Mouse (Mus musculus): ENCODE measurements around the gene Zbtb16. TPM values are rescaled to one million over a fixed set of nuclear protein-coding genes. Genes with fewer than 3 reads are reported as not detected.

Zbtb16 gene
- polyA plus RNA-seq, 1 experiment from 2014 or later = 6.6 TPM

DNA sequence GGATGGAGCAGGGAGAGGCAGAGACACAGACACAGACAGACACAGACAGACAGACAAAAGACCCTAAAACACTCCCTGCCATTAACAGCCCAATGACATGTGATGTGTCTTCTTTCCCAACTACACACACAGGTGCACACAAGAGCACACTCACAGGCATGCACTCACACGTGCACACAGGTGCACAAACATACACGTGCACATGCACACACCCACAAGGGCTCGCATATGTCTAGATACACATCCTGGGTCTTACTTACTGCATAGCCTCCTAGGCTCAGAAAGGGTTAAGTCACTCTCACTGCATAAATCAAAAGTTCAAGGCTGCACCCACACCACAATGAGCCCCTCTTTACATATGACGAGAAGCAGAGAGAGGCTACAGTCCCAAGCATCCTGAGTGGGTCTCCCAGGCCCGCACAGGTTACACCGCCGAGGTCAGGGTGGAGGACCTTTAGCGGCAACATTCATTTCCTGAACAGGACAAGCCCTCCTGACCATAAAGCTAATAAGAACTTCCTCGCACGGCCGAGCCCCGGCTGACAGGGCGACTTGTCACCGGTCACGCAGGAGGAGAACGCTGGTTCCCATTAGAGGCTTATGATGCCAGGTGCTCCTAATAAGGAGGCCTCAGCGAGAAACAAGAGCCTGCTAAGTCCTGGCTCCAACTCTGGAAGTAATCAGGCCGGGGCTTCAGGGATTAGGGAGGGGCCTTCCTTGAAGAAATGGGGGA, 13.3 kb downstream of the Zbtb16 start:
- ATAC-seq (replicated peaks; ENCODE audit: low FRiP score) (peak; percentile 55), DNase-seq (ENCODE audit: low spot score) (peak; percentile 70)
- no peaks in the 10 kb centered on the region for H3K9me3 ChIP-seq (ENCODE audit: control insufficient read depth, low read length)
- WGBS = 15% methylated on average over 18 of the region's 18 CpGs
- H3K9ac ChIP-seq (ENCODE audit: low read length) = no peak overlapping the region
- no peak overlapping the region for H3K27ac ChIP-seq (ENCODE audit: low read depth, low read length)
- peak overlapping the region; percentile 24; the same call in 1 of the 2 replicates for H3K4me2 ChIP-seq (ENCODE audit: low read depth, low read length, severe bottlenecking)
- H3K36me3 ChIP-seq (ENCODE audit: control insufficient read depth, insufficient read depth, low read length) = no peaks in the 10 kb centered on the region
- no peaks in the 10 kb centered on the region for H3K27me3 ChIP-seq (ENCODE audit: control insufficient read depth, insufficient read depth, low read length)
- no peak overlapping the region for H3K4me3 ChIP-seq (ENCODE audit: low read depth, low read length)
- peaks cover 22% of the 10 kb centered on the region for H3K4me1 ChIP-seq (replicated peaks; ENCODE audit: control insufficient read depth, insufficient read depth, low read length)

DNA sequence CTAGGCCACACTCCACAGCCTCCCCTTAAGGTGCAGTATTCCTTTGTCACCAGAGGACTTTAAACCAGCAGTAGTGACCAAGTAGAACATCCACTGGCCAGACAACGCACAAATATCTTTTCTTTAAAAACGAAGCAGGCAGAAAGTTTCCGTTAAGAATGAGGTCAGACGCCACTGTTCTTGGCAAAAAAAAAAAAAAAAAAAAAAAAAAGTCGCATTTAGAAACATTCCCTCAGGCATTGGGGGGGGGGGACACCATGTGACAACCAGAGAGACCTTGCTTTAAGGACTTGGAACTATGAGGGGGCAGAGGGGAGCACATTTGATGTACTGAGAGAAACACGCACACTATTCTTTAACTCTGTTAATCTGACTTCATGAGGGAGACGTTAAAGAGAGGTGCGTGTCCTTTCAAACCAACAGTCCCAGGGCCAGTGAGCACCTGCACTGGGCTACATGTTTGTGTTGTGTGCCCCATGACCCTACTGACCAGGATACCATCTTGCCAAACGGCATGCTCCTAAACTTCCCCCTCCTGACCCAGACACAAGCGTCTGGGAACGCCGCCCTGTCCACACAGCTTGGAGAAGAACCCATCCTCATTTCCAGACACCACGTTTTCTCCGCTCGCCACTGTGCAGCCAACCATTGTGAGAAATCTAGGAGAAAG, 14.0 kb downstream of the Zbtb16 start:
- ATAC-seq (replicated peaks; ENCODE audit: low FRiP score) (no peak), DNase-seq (ENCODE audit: low spot score) (no peak)
- no peak overlapping the region for H3K27ac ChIP-seq (ENCODE audit: low read depth, low read length)
- H3K4me3 ChIP-seq (ENCODE audit: low read depth, low read length) = no peak overlapping the region
- peaks cover 22% of the 10 kb centered on the region for H3K4me1 ChIP-seq (replicated peaks; ENCODE audit: control insufficient read depth, insufficient read depth, low read length)
- H3K36me3 ChIP-seq (ENCODE audit: control insufficient read depth, insufficient read depth, low read length) = no peaks in the 10 kb centered on the region
- H3K27me3 ChIP-seq (ENCODE audit: control insufficient read depth, insufficient read depth, low read length) = no peaks in the 10 kb centered on the region
- no peaks in the 10 kb centered on the region for H3K9me3 ChIP-seq (ENCODE audit: control insufficient read depth, low read length)
- H3K4me2 ChIP-seq (ENCODE audit: low read depth, low read length, severe bottlenecking) = no peak overlapping the region
- WGBS = 64% methylated on average over 15 of the region's 15 CpGs
- H3K9ac ChIP-seq (ENCODE audit: low read length) = no peak overlapping the region

DNA sequence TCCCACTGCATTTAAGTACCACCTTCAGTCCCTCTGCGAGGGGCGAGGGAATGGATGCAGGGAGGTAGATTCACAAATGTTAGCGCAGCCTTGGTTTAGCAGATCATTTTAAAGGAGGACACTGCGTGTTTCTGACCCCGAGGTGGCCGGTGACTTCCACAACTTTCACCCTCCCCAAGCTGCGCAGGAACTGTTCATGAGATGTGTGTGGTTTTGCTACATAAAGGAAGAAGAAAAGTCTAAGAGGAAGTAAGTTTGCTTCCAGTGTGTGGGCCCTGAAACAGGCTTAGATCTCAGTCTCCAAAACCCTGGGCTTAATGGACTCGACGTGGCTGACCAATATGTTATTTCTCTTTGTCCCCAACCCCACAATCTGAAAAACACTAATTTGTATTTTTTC, 14.6 kb downstream of the Zbtb16 start:
- Histone ChIP-seq H3K9me3 (ENCODE audit: control insufficient read depth, low read length) (no peaks in the 10 kb centered on the region), H3K4me3 (ENCODE audit: low read depth, low read length) (no peak overlapping the region), H3K27me3 (ENCODE audit: control insufficient read depth, insufficient read depth, low read length) (no peaks in the 10 kb centered on the region), H3K36me3 (ENCODE audit: control insufficient read depth, insufficient read depth, low read length) (no peaks in the 10 kb centered on the region), H3K4me2 (ENCODE audit: low read depth, low read length, severe bottlenecking) (no peak overlapping the region), H3K9ac (ENCODE audit: low read length) (no peak overlapping the region), H3K27ac (ENCODE audit: low read depth, low read length) (no peak overlapping the region), H3K4me1 (replicated peaks; ENCODE audit: control insufficient read depth, insufficient read depth, low read length) (peaks cover 22% of the 10 kb centered on the region)
- 76% methylated on average over 9 of the region's 9 CpGs for WGBS
- ATAC-seq (replicated peaks; ENCODE audit: low FRiP score) (no peak), DNase-seq (ENCODE audit: low spot score) (no peak)

DNA sequence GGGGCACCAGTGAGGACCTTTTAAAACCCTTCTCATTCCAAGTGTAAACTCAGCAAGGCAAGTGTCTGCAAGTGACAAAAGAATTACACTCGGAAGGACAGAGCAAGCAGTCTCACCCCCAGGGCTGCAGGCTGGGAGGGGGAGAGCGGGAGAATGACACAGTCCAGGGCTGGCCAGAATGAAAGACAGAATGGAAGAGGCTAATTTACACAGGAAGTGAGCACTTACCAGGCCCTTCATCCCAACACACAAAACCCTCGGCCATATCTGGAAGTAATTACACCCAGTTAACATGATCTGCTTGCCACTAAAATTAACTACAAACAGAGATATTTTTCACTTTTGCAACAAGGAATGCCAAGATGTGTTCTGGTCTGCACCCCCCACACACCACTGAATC, 15.2 kb downstream of the Zbtb16 start:
- Histone ChIP-seq H3K27me3 (ENCODE audit: control insufficient read depth, insufficient read depth, low read length) (no peaks in the 10 kb centered on the region), H3K27ac (ENCODE audit: low read depth, low read length) (no peak overlapping the region), H3K9ac (ENCODE audit: low read length) (no peak overlapping the region), H3K4me3 (ENCODE audit: low read depth, low read length) (no peak overlapping the region), H3K36me3 (ENCODE audit: control insufficient read depth, insufficient read depth, low read length) (no peaks in the 10 kb centered on the region), H3K4me1 (replicated peaks; ENCODE audit: control insufficient read depth, insufficient read depth, low read length) (peaks cover 22% of the 10 kb centered on the region), H3K9me3 (ENCODE audit: control insufficient read depth, low read length) (no peaks in the 10 kb centered on the region), H3K4me2 (ENCODE audit: low read depth, low read length, severe bottlenecking) (no peak overlapping the region)
- WGBS = 22% methylated on average over 3 of the region's 3 CpGs
- no peak for ATAC-seq (replicated peaks; ENCODE audit: low FRiP score)
- no peak for DNase-seq (ENCODE audit: low spot score)

DNA sequence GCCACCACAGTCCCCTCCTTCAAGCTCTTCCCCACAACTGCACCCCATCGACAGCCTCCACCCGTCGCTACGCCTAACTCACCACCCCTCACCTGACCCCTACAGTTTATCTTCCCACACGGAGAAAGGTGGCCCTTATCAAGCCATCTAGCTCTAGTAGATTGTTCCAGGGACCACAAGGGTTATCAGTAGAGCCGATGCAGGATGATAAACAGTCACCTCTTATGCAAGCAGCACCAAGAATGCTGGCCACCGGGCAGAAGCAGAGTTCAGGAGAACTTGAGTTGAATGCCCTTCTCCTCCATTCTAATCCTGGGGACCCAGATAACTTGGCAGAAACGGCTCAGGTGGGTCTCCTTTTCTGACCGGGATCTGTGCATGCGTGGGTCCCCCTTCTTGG, 16.3 kb downstream of the Zbtb16 start:
- no peak for DNase-seq (ENCODE audit: low spot score)
- no peaks in the 10 kb centered on the region for H3K9me3 ChIP-seq (ENCODE audit: control insufficient read depth, low read length)
- no peaks in the 10 kb centered on the region for H3K36me3 ChIP-seq (ENCODE audit: control insufficient read depth, insufficient read depth, low read length)
- no peak overlapping the region for H3K4me3 ChIP-seq (ENCODE audit: low read depth, low read length)
- H3K4me2 ChIP-seq (ENCODE audit: low read depth, low read length, severe bottlenecking) = no peak overlapping the region
- no peak for ATAC-seq (replicated peaks; ENCODE audit: low FRiP score)
- no peak overlapping the region for H3K9ac ChIP-seq (ENCODE audit: low read length)
- no peak overlapping the region for H3K27ac ChIP-seq (ENCODE audit: low read depth, low read length)
- WGBS = 89% methylated on average over 10 of the region's 10 CpGs
- H3K27me3 ChIP-seq (ENCODE audit: control insufficient read depth, insufficient read depth, low read length) = no peaks in the 10 kb centered on the region
- peaks cover 21% of the 10 kb centered on the region for H3K4me1 ChIP-seq (replicated peaks; ENCODE audit: control insufficient read depth, insufficient read depth, low read length)

DNA sequence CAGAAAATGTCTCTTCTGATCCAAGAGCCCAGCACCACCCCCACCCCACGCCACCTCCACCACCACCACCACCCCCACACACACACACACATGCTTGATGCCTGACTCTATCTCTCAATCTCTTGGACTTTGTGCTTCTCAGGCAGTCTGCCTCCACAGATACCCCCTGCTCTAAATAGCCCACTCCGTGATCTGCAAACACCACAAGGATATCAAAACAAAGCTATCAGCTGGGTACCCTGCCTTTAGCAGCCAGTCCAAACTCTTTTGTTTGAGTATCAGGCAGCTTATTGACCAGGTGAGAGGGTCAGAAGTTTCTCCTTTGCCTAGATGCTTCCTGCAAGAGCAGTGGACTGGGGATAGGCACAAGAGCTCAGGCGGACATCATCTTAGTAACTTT, 16.9 kb downstream of the Zbtb16 start:
- H3K9me3 ChIP-seq (ENCODE audit: control insufficient read depth, low read length) = no peaks in the 10 kb centered on the region
- no peak overlapping the region for H3K9ac ChIP-seq (ENCODE audit: low read length)
- H3K36me3 ChIP-seq (ENCODE audit: control insufficient read depth, insufficient read depth, low read length) = no peaks in the 10 kb centered on the region
- H3K27me3 ChIP-seq (ENCODE audit: control insufficient read depth, insufficient read depth, low read length) = no peaks in the 10 kb centered on the region
- H3K4me1 ChIP-seq (replicated peaks; ENCODE audit: control insufficient read depth, insufficient read depth, low read length) = peaks cover 20% of the 10 kb centered on the region
- no peak for ATAC-seq (replicated peaks; ENCODE audit: low FRiP score)
- H3K4me3 ChIP-seq (ENCODE audit: low read depth, low read length) = no peak overlapping the region
- H3K27ac ChIP-seq (ENCODE audit: low read depth, low read length) = no peak overlapping the region
- WGBS = 84% methylated on average over 3 of the region's 3 CpGs
- H3K4me2 ChIP-seq (ENCODE audit: low read depth, low read length, severe bottlenecking) = no peak overlapping the region
- DNase-seq (ENCODE audit: low spot score) = no peak

DNA sequence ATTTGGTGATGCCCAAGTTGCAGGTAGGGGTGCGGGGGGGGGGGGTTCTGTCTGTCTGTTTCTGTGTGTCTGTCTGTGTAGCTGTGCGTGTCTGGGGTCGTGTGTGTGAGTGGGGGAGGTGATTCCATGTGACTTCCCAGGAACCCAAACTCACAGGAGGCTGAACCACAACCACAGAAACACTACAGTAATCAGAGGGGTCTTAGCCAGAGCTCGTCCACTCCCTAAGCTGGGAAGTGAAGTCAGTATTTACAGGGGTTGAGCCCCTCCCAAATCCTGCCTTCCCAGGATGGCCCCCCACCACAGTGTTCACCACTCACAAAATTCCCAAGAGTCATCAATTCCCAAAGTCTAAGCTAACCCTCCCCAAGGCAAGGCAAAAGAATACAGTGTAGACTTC, 18.1 kb downstream of the Zbtb16 start:
- H3K36me3 ChIP-seq (ENCODE audit: control insufficient read depth, insufficient read depth, low read length) = no peaks in the 10 kb centered on the region
- no peaks in the 10 kb centered on the region for H3K9me3 ChIP-seq (ENCODE audit: control insufficient read depth, low read length)
- ATAC-seq (replicated peaks; ENCODE audit: low FRiP score) = no peak

DNA sequence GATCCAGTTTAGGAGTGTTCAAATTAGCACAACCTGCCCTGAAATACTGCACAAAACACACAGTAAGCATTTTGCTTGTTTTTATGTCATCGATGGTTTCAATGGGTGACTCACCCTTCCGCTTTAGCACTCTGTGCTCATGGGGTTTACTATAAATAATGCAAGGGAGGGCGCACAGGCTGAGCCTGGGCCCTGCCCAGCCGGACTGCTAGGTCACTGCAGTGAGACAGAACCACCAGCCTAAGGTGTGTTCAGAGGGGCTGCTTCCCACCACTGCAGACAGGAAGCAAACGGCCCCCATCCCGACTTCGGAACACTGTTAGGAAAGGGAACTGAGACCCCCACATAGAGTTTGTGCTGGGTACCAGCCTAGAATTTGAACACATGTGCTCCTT, 18.6 kb downstream of the Zbtb16 start:
- Histone ChIP-seq H3K36me3 (ENCODE audit: control insufficient read depth, insufficient read depth, low read length) (no peaks in the 10 kb centered on the region), H3K4me2 (ENCODE audit: low read depth, low read length, severe bottlenecking) (no peak overlapping the region), H3K27ac (ENCODE audit: low read depth, low read length) (no peak overlapping the region), H3K27me3 (ENCODE audit: control insufficient read depth, insufficient read depth, low read length) (no peaks in the 10 kb centered on the region), H3K4me1 (replicated peaks; ENCODE audit: control insufficient read depth, insufficient read depth, low read length) (peaks cover 3% of the 10 kb centered on the region), H3K9me3 (ENCODE audit: control insufficient read depth, low read length) (no peaks in the 10 kb centered on the region), H3K9ac (ENCODE audit: low read length) (no peak overlapping the region), H3K4me3 (ENCODE audit: low read depth, low read length) (no peak overlapping the region)
- ATAC-seq (replicated peaks; ENCODE audit: low FRiP score) (no peak), DNase-seq (ENCODE audit: low spot score) (no peak)
- 85% methylated on average over 7 of the region's 7 CpGs for WGBS

More for the DNA sequence above, 18.1 kb downstream of the Zbtb16 start:
- no peaks in the 10 kb centered on the region for H3K27me3 ChIP-seq (ENCODE audit: control insufficient read depth, insufficient read depth, low read length)
- no peak overlapping the region for H3K4me2 ChIP-seq (ENCODE audit: low read depth, low read length, severe bottlenecking)
- no peak overlapping the region for H3K27ac ChIP-seq (ENCODE audit: low read depth, low read length)
- H3K4me3 ChIP-seq (ENCODE audit: low read depth, low read length) = no peak overlapping the region
- peaks cover 8% of the 10 kb centered on the region for H3K4me1 ChIP-seq (replicated peaks; ENCODE audit: control insufficient read depth, insufficient read depth, low read length)
- H3K9ac ChIP-seq (ENCODE audit: low read length) = no peak overlapping the region
- 86% methylated on average over 4 of the region's 4 CpGs for WGBS
- DNase-seq (ENCODE audit: low spot score) = no peak

All from forebrain, embryonic 11.5 days (tissue).